Mouse (Mus musculus) cerebellum, adult 2 months (tissue): ENCODE results near the gene Ptgds.

Source experiments
- CTCF ChIP-seq: fragments of 200-500 bp; IDR thresholded peaks from 2 replicates; pipeline ENCODE4 v1.5.1; 2011; ENCODE audit warnings: low read depth, mild to moderate bottlenecking, control low read depth, low read length, moderate library complexity, borderline replicate concordance; ENCODE audit not compliant: insufficient read depth
- POLR2A ChIP-seq: fragments of 200-500 bp; IDR thresholded peaks from 2 replicates; pipeline ENCODE4 v1.6.1; 2011; ENCODE audit warnings: low read length, control low read depth, borderline replicate concordance; ENCODE audit not compliant: insufficient read depth

DNA sequence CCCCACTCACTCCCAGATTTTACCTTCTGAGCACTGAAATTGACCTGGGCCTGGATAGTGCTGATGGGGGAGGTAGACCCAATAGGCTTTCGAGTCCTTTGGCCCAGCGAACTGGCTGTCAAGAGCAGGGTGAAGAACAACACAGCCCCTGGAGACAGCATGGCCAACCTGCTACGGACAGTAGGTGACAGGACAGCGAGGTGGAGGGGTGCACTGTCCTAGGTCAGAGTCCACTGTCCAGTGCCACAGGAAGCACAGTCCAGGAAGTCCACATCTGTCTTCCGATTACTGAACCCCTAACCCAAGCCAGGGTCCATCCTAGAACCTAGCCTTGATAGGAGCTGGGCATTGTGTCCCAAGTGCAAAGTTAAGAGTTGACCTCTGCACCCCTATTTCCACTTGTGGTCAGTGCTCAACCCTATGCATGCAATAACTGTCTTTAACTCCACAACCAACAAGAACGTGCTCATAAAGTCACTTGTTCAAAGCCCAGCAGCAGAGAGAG, 30.3 kb upstream of the Ptgds start:
- TF ChIP-seq POLR2A (no peak), CTCF (no peak)
